Mouse (Mus musculus) liver, postnatal 0 days (tissue): ENCODE results near the gene Tcte2.

ENCODE experiments used
- CTCF ChIP-seq: sonication (generic); IDR thresholded peaks from 2 replicates; pipeline ENCODE4 v1.5.1; 2016; ENCODE audit warnings: antibody characterized with exemption, low read depth
- EP300 ChIP-seq: IDR thresholded peaks from 2 replicates; pipeline ENCODE4 v1.6.1; 2016; ENCODE audit warnings: antibody characterized with exemption, low read depth, mild to moderate bottlenecking

DNA sequence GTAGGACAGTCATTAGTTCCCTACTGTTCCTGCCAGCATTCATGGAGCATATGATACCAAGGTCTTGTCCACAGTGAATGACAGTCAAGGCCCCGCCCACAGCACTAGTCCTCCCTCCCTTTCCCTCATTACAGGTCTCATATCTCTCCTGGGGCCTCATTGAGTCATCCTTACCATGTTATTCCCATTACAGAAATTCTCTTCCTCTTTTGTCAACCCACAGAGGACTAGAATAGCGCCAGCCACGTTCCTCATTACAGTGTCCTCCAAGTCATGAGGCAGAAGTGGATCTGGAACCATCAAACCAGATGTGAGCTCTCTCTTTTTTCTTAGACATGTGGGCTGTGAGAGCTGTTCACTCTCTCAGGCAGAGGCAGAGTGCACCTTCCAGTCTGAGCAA lies 76.0 kb downstream of the Tcte2 start:
- no peak for TF ChIP-seq EP300
- TF ChIP-seq CTCF = no peak
